Mouse (Mus musculus) E14TG2a.4 (cell line): ENCODE data around the gene Armh4.

Experiments
- CTCF ChIP-seq: conservative IDR thresholded peaks from 2 replicates; pipeline ENCODE4 v1.5.1; 2014; ENCODE audit warnings: low read length
- NANOG ChIP-seq: IDR thresholded peaks from 2 replicates; pipeline ENCODE4 v1.6.1; 2014; ENCODE audit warnings: borderline replicate concordance, low read length, mixed read lengths
- POU5F1 ChIP-seq: IDR thresholded peaks from 2 replicates; pipeline ENCODE4 v1.6.1; 2014; ENCODE audit warnings: low read length, borderline replicate concordance

- no peak for TF ChIP-seq NANOG
- TF ChIP-seq CTCF, result no peak
- no peak for TF ChIP-seq POU5F1
These were observed 10.8 kb upstream of the Armh4 start for GRCm38 (mm10) chr14:49793948-49794347.
